In the genomic region with DNA sequence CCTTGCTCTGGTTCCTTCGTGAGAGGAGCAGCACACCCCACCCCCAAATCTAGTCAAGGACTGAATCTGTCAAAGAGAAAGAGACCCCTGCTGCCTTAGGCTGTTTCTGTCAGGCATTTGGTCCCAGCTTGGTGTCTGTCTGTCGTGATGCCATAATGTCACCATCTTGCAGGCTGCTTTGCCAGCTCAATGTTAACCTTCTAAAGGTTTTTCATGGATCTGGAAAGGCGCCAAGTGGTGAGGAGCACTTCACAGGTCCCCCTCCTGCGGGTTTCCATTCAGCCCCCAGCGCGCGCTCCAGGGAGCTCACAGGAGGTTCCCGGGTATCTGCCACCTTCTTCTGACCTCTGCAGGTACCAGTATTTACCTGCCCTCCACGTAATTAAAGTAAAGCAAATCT, we compare ENCODE assay signal across 18 mouse cellular contexts. TPM values are rescaled to one million over a fixed set of nuclear protein-coding genes. Genes with fewer than 3 reads are reported as not detected.
A peak's percentile ranks its signal among the peaks of the same experiment; 100 is the strongest.
DNase-seq lines count a peak whose midpoint lies in the region; ATAC-seq and TF ChIP-seq lines count a peak whose summit lies in the region.
"Had no signal": no experiment of that assay in that cellular context is flagged by ENCODE, and none has a peak within 500 bp of the region (broad histone marks: within the 10 kb centered on the region; RNA-seq: fewer than 3 reads in every experiment).

No protein-coding gene starts in this region.

- TF ChIP-seq EP300 in liver, postnatal 0 days (IDR thresholded peaks at IDR 0.05; ENCODE audit: low read depth), result no peak
- TF ChIP-seq EP300 in CH12.LX (IDR thresholded peaks at IDR 0.05; ENCODE audit: low read length), result no peak

- peaks cover 15% of the 10 kb centered on the region for H3K79me2 ChIP-seq in CH12.LX (replicated peaks; ENCODE audit: control insufficient read depth, extremely low read depth, insufficient read depth, poor library complexity, severe bottlenecking)

- 0 out of 2 replicates have a peak overlapping the region, but pooled peaks have one; percentile 66 for H3K4me2 ChIP-seq in liver, postnatal 0 days (ENCODE audit: low read depth, low read length)
- peak overlapping the region; percentile 89 for H3K4me2 ChIP-seq in CH12.LX (ENCODE audit: insufficient read depth, low read depth, poor library complexity, severe bottlenecking)
- H3K4me2 ChIP-seq: forebrain, embryonic 13.5 days; heart, embryonic 12.5 days; hindbrain, embryonic 15.5 days had no signal

- no peaks in the 10 kb centered on the region for H3K9me3 ChIP-seq in liver, postnatal 0 days (ENCODE audit: low read length)
- no peaks in the 10 kb centered on the region for H3K9me3 ChIP-seq in CH12.LX (replicated peaks; ENCODE audit: low read length)
- H3K9me3 ChIP-seq: embryonic facial prominence, embryonic 10.5 days; forebrain, embryonic 13.5 days; heart, embryonic 12.5 days; hindbrain, embryonic 10.5 days; hindbrain, embryonic 15.5 days had no signal

- peak; percentile 49 for DNase-seq in cerebellum, adult 9-11 months
- DNase-seq in cerebellum, adult 8-10 months, result no peak
- no peak for DNase-seq in liver, postnatal 0 days
- DNase-seq in liver, result no peak
- no peak for DNase-seq in CH12.LX (ENCODE audit: extremely low read depth)
- DNase-seq in thymus, postnatal 14 days, result no peak
- DNase-seq in thymus, postnatal 25 days, result no peak
- DNase-seq: adrenal gland, adult 2 months; adrenal gland, postnatal 25 days; forebrain, postnatal 0 days; gastrocnemius, postnatal 14 days had no signal

- no peak for TF ChIP-seq RAD21 in CH12.LX (IDR thresholded peaks at IDR 0.05; ENCODE audit: low read depth, low read length)

- H3K4me3 ChIP-seq in liver, postnatal 0 days (ENCODE audit: low read depth, low read length), result no peak overlapping the region
- H3K4me3 ChIP-seq in CH12.LX (replicated peaks in 1 of 3; ENCODE audit: low read depth in 2 of 3, low read length in 2 of 3, poor library complexity in 1 of 3), result no peak overlapping the region
- peak overlapping the region; percentile 57 for H3K4me3 ChIP-seq in bone marrow macrophage, adult 2 months (ENCODE audit: insufficient read depth, low read length)
- H3K4me3 ChIP-seq: embryonic facial prominence, embryonic 10.5 days; forebrain, embryonic 13.5 days; heart, embryonic 12.5 days; hindbrain, embryonic 10.5 days; hindbrain, embryonic 15.5 days had no signal

- no peak overlapping the region for H3K9ac ChIP-seq in liver, postnatal 0 days (replicated peaks)
- H3K9ac ChIP-seq in CH12.LX (ENCODE audit: insufficient read depth, low read depth), result peak overlapping the region; percentile 88
- H3K9ac ChIP-seq: forebrain, embryonic 13.5 days; forebrain, postnatal 0 days; heart, embryonic 12.5 days; hindbrain, embryonic 15.5 days had no signal

- H3K4me1 ChIP-seq in liver, postnatal 0 days (ENCODE audit: insufficient read depth), result peaks cover 40% of the 10 kb centered on the region
- peaks cover 31 to 61% of the 10 kb centered on the region in 2 experiments for H3K4me1 ChIP-seq in CH12.LX (ENCODE audit: control insufficient read depth in 1 of 2, insufficient read depth in 2 of 2)
- peaks cover 55% of the 10 kb centered on the region for H3K4me1 ChIP-seq in bone marrow macrophage, adult 2 months (ENCODE audit: control insufficient read depth, insufficient read depth, low read length)

- no peak for TF ChIP-seq POLR2A in CH12.LX (IDR thresholded peaks at IDR 0.05; ENCODE audit: low read depth, low read length)
- TF ChIP-seq POLR2A in bone marrow macrophage, adult 2 months (IDR thresholded peaks at IDR 0.05; ENCODE audit: borderline replicate concordance, low read depth, low read length), result no peak

- no peak for TF ChIP-seq CTCF in liver, postnatal 0 days (IDR thresholded peaks at IDR 0.05; ENCODE audit: low read depth)
- TF ChIP-seq CTCF in CH12.LX (conservative IDR thresholded peaks at IDR 0.05 in 1 of 2, IDR thresholded peaks at IDR 0.05 in 1 of 2; ENCODE audit: low read depth in 2 of 2, low read length in 2 of 2), result no peak
- TF ChIP-seq CTCF in bone marrow macrophage, adult 2 months (IDR thresholded peaks at IDR 0.05; ENCODE audit: low read depth, low read length), result no peak

- no peak for ATAC-seq in liver, postnatal 0 days
- ATAC-seq: forebrain, embryonic 13.5 days; forebrain, postnatal 0 days; intestine, embryonic 16.5 days had no signal

- H3K27ac ChIP-seq in liver, postnatal 0 days (ENCODE audit: low read depth), result 0 out of 2 replicates have a peak overlapping the region, but pooled peaks have one; percentile 1
- peak overlapping the region; percentile 23; the same call in 1 of the 2 replicates for H3K27ac ChIP-seq in CH12.LX (ENCODE audit: insufficient read depth, low read depth)
- peak overlapping the region; percentile 80 for H3K27ac ChIP-seq in bone marrow macrophage, adult 2 months (ENCODE audit: insufficient read depth, low read depth, low read length)
- H3K27ac ChIP-seq: embryonic facial prominence, embryonic 10.5 days; forebrain, embryonic 13.5 days; hindbrain, embryonic 10.5 days; hindbrain, embryonic 15.5 days had no signal

- H3K36me3 ChIP-seq in liver, postnatal 0 days (replicated peaks; ENCODE audit: insufficient read depth, low read length), result no peaks in the 10 kb centered on the region
- H3K36me3 ChIP-seq in CH12.LX (replicated peaks in 1 of 2; ENCODE audit: control insufficient read depth in 1 of 2, insufficient read depth in 1 of 2, low read length in 1 of 2), result no peaks in the 10 kb centered on the region
- H3K36me3 ChIP-seq: embryonic facial prominence, embryonic 10.5 days; heart, embryonic 12.5 days; hindbrain, embryonic 10.5 days; hindbrain, embryonic 15.5 days had no signal

- H3K27me3 ChIP-seq in liver, postnatal 0 days (ENCODE audit: insufficient read depth, low read length), result no peaks in the 10 kb centered on the region
- no peaks in the 10 kb centered on the region for H3K27me3 ChIP-seq in CH12.LX (replicated peaks)
- H3K27me3 ChIP-seq: forebrain, embryonic 13.5 days; hindbrain, embryonic 15.5 days had no signal

- dilution Hi-C loops in CH12.LX (cut with MboI; ENCODE audit: extremely low pct_ligation_motif_present, extremely low pct_unique_long_range_greater_than_20kb, low sequenced_read_pairs), result no loop called here

- 56% methylated on average over 9 of the region's 9 CpGs for WGBS in liver, postnatal 0 days (ENCODE audit: insufficient replicate concordance)

- in situ Hi-C loops in CH12.LX (cut with MboI; ENCODE audit: low pct_ligation_motif_present, low pct_unique_long_range_greater_than_20kb, low sequenced_read_pairs), result no loop called here

TF ChIP-seq in CH12.LX, 34 proteins besides CTCF, POLR2A, EP300 and RAD21:
- TF ChIP-seq POLR2AphosphoS2 (IDR thresholded peaks at IDR 0.05; ENCODE audit: low read depth, low read length) (no peak), SIN3A (IDR thresholded peaks at IDR 0.05; ENCODE audit: low read length) (no peak), RCOR1 (conservative IDR thresholded peaks at IDR 0.05; ENCODE audit: low read depth, low read length) (no peak), ZKSCAN1 (IDR thresholded peaks at IDR 0.05; ENCODE audit: borderline replicate concordance, low read depth, low read length) (no peak), E2F4 (IDR thresholded peaks at IDR 0.05; ENCODE audit: insufficient replicate concordance, low read depth, low read length) (no peak), CHD1 (IDR thresholded peaks at IDR 0.05; ENCODE audit: low read depth, low read length) (no peak), NRF1 (IDR thresholded peaks at IDR 0.05; ENCODE audit: low read depth, low read length) (no peak), BHLHE40 (IDR thresholded peaks at IDR 0.05; ENCODE audit: low read depth, low read length) (no peak), USF1 (IDR thresholded peaks at IDR 0.05; ENCODE audit: low read depth, low read length) (no peak), ZMIZ1 (IDR thresholded peaks at IDR 0.05; ENCODE audit: low read depth, low read length) (no peak), MYC (IDR thresholded peaks at IDR 0.05; ENCODE audit: low read depth, low read length) (no peak), KAT2A (IDR thresholded peaks at IDR 0.05; ENCODE audit: insufficient replicate concordance, low read length) (no peak)

RNA-seq across cellular contexts. Expression of a gene that starts 51.4 kb away (rescaled TPM):
- 19.1 and 20.7 TPM in 2 replicates for polyA plus RNA-seq in liver, postnatal 0 days (2015; fragmentation: Nextera tagmentation; extraction: Ambion mirVana)
- total RNA-seq in CH12.LX (2012; rRNA removed) (15.5 and 16.7 TPM in 2 replicates), CH12.LX (2014; rRNA removed) (7.3 and 7.6 TPM in 2 replicates)
- polyA plus RNA-seq in CH12.LX (2012; ENCODE audit: insufficient read length, low read depth), result 18.4 and 18.6 TPM in 2 replicates
- 53.8 and 65.0 TPM in 2 replicates for polyA plus RNA-seq in bone marrow macrophage, adult 2 months (2012; ENCODE audit: insufficient read depth, insufficient read length, missing spikeins)

Comparison
In these comparisons a context has a peak if more than half of its experiments do, and no peak if none do; other contexts are left out.
1. H3K27ac ChIP-seq: peak in every context shown above with its lines; median percentile 80 in bone marrow macrophage, adult 2 months; 23 in CH12.LX; 1 in liver, postnatal 0 days.